Mouse (Mus musculus) thymus, postnatal 0 days (tissue): ENCODE results near the gene Hist1h2ah. TPM values are rescaled to one million over a fixed set of nuclear protein-coding genes. Genes with fewer than 3 reads are reported as not detected.
"Not testable (repeated sequence)": the region's sequence is repeated elsewhere in the genome, so short reads cannot be mapped to it uniquely, and the experiment has no call there.

Experiments
- DNase-seq: peaks from one replicate; pipeline ENCODE4 v3.0.0-alpha.2; 2015; ENCODE audit warnings: low spot score
- polyA plus RNA-seq: library from polyadenylated mRNA; unstranded; fragments of >200 nt; fragmentation: Nextera tagmentation; extraction: Ambion mirVana; gene quantifications from 2 replicates; pipeline ENCODE4 v1.2.1, GENCODE M21; 2015

Gene Hist1h2ah
- polyA plus RNA-seq = 49.6 and 71.7 TPM in 2 replicates

GRCm38 (mm10) chr13:22035267-22036148 lies at the start of gene Hist1h2ah, which contains the start of gene Hist1h2bk:
Gene Hist1h2ah (minus strand): TSS chr13:22035568.
Gene Hist1h2bk (plus strand): TSS chr13:22035870.
- DNase-seq = peak; percentile 95

- DNase-seq = not testable (repeated sequence)
These were observed 48.8 kb upstream of the Hist1h2ah start, which contains the start of gene Vmn1r188 for GRCm38 (mm10) chr13:22084140-22084539. Gene Vmn1r188 (plus strand): TSS chr13:22084440.

GRCm38 (mm10) chr13:22063468-22063867 lies 28.1 kb upstream of the Hist1h2ah start:
- DNase-seq = no peak

- DNase-seq = no peak
These were observed 26.1 kb upstream of the Hist1h2ah start for GRCm38 (mm10) chr13:22061422-22061821.

DNA sequence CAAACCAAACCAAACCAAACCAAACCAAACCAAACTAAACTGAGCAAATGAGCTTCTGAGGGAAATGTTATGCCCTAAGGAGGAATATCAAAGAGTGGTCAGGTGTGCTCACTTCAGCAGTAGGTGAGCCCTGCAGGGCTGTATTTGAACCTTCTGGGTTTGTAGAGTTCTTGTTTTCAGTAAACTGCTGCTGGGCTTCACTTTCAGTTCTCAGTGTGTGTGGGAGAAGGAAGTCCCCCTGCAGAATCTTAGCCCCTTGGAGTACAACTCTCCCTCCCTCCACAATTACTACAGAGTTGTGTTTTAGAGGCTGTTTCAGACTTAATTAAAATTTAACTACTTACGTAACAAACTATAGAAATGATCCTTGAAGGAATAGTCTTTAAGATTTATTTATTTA lies 18.4 kb upstream of the Hist1h2ah start:
- DNase-seq = no peak

- DNase-seq = no peak
These were observed 16.1 kb upstream of the Hist1h2ah start for GRCm38 (mm10) chr13:22051523-22051859.

GRCm38 (mm10) chr13:22050591-22051522 lies 15.5 kb upstream of the Hist1h2ah start:
- peak; percentile 92 for DNase-seq

DNA sequence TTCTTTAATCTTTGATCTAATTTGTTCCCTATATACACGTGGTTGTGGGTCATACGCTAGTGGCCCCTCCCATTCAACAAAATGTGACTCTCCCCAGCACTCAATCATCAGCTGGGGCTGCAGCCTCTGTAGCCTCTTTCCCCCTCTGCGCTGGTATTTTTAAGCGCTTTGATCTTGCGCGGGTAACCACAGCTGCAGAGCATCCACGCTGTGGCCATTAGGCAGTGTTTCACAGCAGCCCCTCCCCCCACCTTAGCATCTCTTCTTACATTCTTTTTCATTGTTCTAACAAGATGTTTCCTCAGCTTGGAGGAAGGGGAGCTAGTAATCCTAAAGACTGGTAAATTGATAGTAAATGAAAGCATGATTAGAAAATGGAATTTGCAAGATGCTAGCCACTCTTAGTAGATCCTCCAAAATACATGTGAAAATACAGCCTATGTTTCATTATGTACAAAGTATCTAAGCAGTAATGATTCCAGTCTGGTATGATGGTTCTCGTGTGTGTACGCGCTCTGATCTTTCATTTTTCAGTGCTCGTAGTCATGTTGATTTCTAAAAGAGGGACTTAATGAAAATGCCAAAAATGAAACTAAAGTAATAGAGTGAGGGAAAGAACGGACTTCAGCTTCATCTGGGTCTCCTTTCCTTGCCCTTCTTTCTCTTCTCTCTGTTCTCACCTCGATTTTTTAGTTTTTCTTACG lies 14.5 kb upstream of the Hist1h2ah start:
- peak; percentile 76 for DNase-seq

GRCm38 (mm10) chr13:22049041-22049440 lies 13.7 kb upstream of the Hist1h2ah start:
- DNase-seq = peak; percentile 50

DNA sequence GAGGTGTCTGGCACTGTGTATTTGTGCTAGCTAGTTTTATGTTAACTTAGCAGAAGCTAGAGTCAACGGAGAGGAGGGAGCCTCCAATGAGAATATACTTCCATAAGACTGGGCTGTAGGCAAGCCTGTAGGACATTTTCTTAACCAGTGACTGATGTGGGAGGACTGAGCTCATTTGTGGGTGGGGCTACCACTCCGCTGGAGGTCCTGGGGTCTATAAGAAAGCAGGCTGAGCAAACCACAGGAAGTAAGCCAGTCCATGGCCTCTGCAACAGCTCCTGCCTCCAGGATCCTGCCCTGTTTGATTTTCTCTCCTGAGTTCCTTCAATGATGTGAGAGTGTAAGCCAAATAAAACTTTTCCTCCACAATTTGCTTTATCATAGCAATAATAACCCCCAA lies 9.9 kb upstream of the Hist1h2ah start:
- peak; percentile 14 for DNase-seq

- DNase-seq = peak; percentile 1
These were observed 9.2 kb upstream of the Hist1h2ah start for GRCm38 (mm10) chr13:22044432-22045155.

GRCm38 (mm10) chr13:22043503-22044431 lies 8.4 kb upstream of the Hist1h2ah start:
- DNase-seq = peak; percentile 72

DNA sequence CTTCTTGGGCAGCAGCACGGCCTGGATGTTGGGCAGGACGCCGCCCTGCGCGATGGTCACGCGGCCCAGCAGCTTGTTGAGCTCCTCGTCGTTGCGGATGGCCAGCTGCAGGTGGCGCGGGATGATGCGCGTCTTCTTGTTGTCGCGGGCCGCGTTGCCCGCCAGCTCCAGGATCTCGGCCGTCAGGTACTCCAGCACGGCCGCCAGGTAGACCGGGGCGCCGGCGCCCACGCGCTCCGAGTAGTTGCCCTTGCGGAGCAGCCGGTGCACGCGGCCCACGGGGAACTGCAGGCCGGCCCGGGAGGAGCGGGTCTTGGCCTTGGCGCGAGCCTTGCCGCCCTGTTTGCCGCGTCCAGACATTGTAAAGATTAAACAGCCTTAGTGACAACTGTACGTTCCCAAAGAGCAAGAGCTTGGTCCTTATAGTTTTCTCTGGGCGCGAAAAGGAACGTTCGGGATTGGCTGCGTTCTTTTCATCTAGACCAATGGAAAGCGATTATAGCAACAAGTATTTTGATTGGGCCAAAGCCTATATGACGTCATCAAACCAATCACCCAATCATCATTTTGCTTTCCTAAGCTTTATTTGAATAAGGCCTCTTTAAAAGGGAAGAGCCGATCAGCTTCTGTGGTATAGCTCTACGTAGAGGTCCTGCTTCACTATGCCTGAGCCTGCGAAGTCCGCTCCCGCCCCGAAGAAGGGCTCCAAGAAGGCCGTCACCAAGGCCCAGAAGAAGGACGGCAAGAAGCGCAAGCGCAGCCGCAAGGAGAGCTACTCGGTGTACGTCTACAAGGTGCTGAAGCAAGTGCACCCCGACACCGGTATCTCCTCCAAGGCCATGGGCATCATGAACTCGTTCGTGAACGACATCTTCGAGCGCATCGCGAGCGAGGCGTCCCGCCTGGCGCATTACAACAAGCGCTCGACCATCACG lies 7.5 kb upstream of the Hist1h2ah start, which contains the start of the genes Hist1h2ag and Hist1h2bj:
TSS of gene Hist1h2ag (minus strand) at position 377 of the 935 bp plus-strand sequence.
TSS of gene Hist1h2bj (plus strand) at position 647 of the 935 bp plus-strand sequence.
- DNase-seq = peak; percentile 98

GRCm38 (mm10) chr13:22041651-22042567 lies 6.5 kb upstream of the Hist1h2ah start:
- DNase-seq = peak; percentile 40

GRCm38 (mm10) chr13:22041142-22041536 lies 5.8 kb upstream of the Hist1h2ah start, which contains the start of gene Hist1h4i:
Gene Hist1h4i (minus strand): TSS chr13:22041362.
- peak; percentile 96 for DNase-seq

- DNase-seq = peak; percentile 69
These were observed 5.2 kb upstream of the Hist1h2ah start for GRCm38 (mm10) chr13:22040464-22041141.
